Mouse (Mus musculus) hindbrain, embryonic 11.5 days (tissue): ENCODE measurements around the gene Hrasls5. TPM values are rescaled to one million over a fixed set of nuclear protein-coding genes. Genes with fewer than 3 reads are reported as not detected.

Experiments
- ATAC-seq: fragments of 200-750 bp; cut with Nextera tagmentation; 2 replicates; pipeline ENCODE4 v1.8.0; 2017; ENCODE audit warnings: mild to moderate bottlenecking, moderate TSS enrichment, moderate library complexity; ENCODE audit not compliant: low FRiP score
- DNase-seq: peaks from one replicate; pipeline ENCODE4 v3.0.0-alpha.2; 2015; ENCODE audit warnings: low spot score
- H3K27ac ChIP-seq: fragments of 300-500 bp; sonication (generic); 2 replicates; pipeline ENCODE4 v1.5.1; 2014; ENCODE audit warnings: mild to moderate bottlenecking, low read depth, low read length
- H3K27me3 ChIP-seq: fragments of 300-500 bp; sonication (generic); 2 replicates; pipeline ENCODE4 v1.6.1; 2014; ENCODE audit warnings: mild to moderate bottlenecking, low read length, moderate library complexity, mixed read lengths; ENCODE audit not compliant: control insufficient read depth, insufficient read depth
- H3K36me3 ChIP-seq: fragments of 300-500 bp; sonication (generic); 2 replicates; pipeline ENCODE4 v1.6.1; 2014; ENCODE audit warnings: mild to moderate bottlenecking, low read length, moderate library complexity, mixed read lengths; ENCODE audit not compliant: control insufficient read depth, insufficient read depth
- H3K4me1 ChIP-seq: fragments of 300-500 bp; sonication (generic); replicated peaks from 2 replicates; pipeline ENCODE4 v1.6.1; 2014; ENCODE audit warnings: low read length, mixed read lengths; ENCODE audit not compliant: control insufficient read depth, insufficient read depth
- H3K4me2 ChIP-seq: fragments of 300-500 bp; sonication (generic); replicated peaks from 2 replicates; pipeline ENCODE4 v1.6.1; 2014; ENCODE audit warnings: mild to moderate bottlenecking, low read depth, low read length
- H3K4me3 ChIP-seq: fragments of 300-500 bp; sonication (generic); 2 replicates; pipeline ENCODE4 v1.5.1; 2014; ENCODE audit warnings: low read depth, low read length
- H3K9ac ChIP-seq: fragments of 300-500 bp; sonication (generic); 2 replicates; pipeline ENCODE4 v1.6.1; 2014; ENCODE audit warnings: low read depth, low read length
- H3K9me3 ChIP-seq: fragments of 300-500 bp; sonication (generic); 2 replicates; pipeline ENCODE4 v1.6.1; 2016; ENCODE audit warnings: low read length; ENCODE audit not compliant: control insufficient read depth
- WGBS: fragments of 180-500 bp; shearing (Covaris S2); extraction: QIAGEN DNeasy Blood & Tissue Kit; methylation state at CpG from one replicate; pipeline ENCODE4 v1.1.7; 2014; 5-methylcytosine and 5-hydroxymethylcytosine counted together
- polyA plus RNA-seq: library from polyadenylated mRNA; unstranded; fragments of >200 nt; fragmentation: Nextera tagmentation; extraction: Ambion mirVana; gene quantifications from 2 replicates; pipeline ENCODE4 v1.2.1, GENCODE M21; 2014

Gene Hrasls5
- polyA plus RNA-seq, 1 experiment from 2014 or later: not detected

DNA sequence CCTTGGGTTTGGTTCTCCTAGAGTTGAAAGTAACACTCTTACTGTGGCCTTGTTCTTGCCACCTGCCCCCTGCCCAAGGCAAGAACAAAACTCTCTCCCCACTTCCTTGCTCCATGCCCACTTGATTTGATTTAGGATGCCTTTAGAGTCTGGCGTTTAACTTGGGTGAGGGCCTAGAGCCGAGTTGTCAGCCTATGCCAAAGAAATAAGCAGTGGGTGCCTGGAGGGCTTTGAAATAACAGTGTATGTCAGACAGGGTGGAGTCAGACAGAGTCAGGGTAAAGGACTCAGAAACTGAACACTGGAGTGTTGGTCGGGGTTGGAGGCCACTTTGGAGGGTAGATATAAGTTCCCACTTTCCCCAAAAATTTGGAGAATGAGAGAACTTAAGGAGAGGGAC lies 4.7 kb downstream of the Hrasls5 start:
- Histone ChIP-seq H3K36me3 (no peaks in the 10 kb centered on the region), H3K4me3 (no peak overlapping the region), H3K9ac (no peak overlapping the region), H3K4me2 (no peak overlapping the region), H3K4me1 (no peaks in the 10 kb centered on the region), H3K27me3 (peaks cover 3% of the 10 kb centered on the region; the same call in 1 of the 2 replicates), H3K9me3 (no peaks in the 10 kb centered on the region), H3K27ac (no peak overlapping the region)
- no peak for DNase-seq
- WGBS: 70% methylated on average over 3 of the region's 3 CpGs
- no peak for ATAC-seq

DNA sequence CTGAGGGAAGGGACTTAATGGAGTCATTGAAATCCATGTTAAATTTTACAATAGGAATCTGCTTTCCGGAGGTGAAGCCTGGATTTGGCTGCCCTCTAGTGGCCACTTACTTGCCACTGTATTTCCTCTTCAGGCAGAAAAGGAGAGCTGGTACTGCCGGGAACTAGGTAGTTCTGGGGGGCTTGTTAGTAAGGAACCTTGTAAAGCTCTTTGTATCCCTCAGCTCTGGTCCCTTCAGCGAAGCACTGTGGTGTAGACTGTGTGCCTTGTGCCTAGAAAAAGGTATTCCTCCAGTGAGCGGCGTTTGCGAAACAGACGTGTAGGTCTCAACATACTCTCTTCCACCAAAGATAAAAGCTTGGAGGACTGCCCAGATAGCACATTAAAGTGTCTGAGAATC lies 5.4 kb downstream of the Hrasls5 start:
- H3K9ac ChIP-seq: no peak overlapping the region
- no peak overlapping the region for H3K4me3 ChIP-seq
- no peak overlapping the region for H3K4me2 ChIP-seq
- H3K27ac ChIP-seq: no peak overlapping the region
- H3K9me3 ChIP-seq: no peaks in the 10 kb centered on the region
- H3K36me3 ChIP-seq: no peaks in the 10 kb centered on the region
- H3K27me3 ChIP-seq: no peaks in the 10 kb centered on the region; the same call in 1 of the 2 replicates
- DNase-seq (peak; percentile 83), ATAC-seq (no peak)
- H3K4me1 ChIP-seq: no peaks in the 10 kb centered on the region
- WGBS: 43% methylated on average over 7 of the region's 7 CpGs

DNA sequence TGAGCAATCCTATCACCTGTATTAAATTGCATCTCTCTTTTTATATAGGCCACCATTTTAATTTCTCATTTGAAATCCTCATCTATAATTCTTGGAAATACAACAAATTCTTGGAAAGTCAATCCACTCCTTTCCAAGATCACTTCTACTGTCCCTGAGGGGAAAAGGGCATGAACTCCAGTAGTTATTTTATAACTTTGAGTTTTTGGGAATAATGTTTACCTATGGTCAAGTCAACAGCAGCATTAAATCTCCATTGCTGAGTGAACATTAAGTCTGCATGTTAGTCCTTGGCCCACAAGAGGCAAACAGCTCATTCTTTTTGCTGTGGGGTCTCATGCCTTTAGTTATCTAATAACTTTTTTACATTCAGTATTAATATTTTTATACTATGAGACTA lies 20.7 kb downstream of the Hrasls5 start:
- ATAC-seq (no peak), DNase-seq (no peak)
- Histone ChIP-seq H3K27ac (no peak overlapping the region), H3K4me1 (no peaks in the 10 kb centered on the region), H3K9me3 (no peaks in the 10 kb centered on the region), H3K36me3 (no peaks in the 10 kb centered on the region), H3K4me3 (no peak overlapping the region), H3K27me3 (no peaks in the 10 kb centered on the region), H3K4me2 (no peak overlapping the region), H3K9ac (no peak overlapping the region)

DNA sequence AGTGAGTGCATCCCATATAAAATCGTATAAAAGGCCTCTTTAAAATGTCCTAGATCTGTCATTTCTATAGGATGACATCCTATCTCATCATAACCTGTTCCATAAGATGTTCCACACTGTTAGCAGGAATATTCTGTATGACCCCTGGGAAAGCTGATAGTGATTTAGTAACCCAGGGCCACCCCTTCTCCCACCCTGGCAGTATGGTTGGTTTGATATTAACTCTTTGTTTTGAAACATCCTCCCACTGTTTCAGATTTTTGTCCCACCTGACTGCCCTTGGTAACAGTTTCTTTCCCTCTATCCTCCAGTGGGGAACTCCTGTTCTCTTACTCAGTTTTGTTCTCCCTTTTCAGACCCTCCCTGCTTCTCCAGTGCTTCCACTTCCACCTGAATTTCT lies 21.4 kb downstream of the Hrasls5 start:
- no peaks in the 10 kb centered on the region for H3K4me1 ChIP-seq
- ATAC-seq: no peak
- no peaks in the 10 kb centered on the region for H3K27me3 ChIP-seq
- H3K9ac ChIP-seq: no peak overlapping the region
- no peak for DNase-seq
- no peak overlapping the region for H3K27ac ChIP-seq
- H3K4me3 ChIP-seq: no peak overlapping the region
- WGBS: 72% methylated on average over 1 of the region's 1 CpGs
- H3K4me2 ChIP-seq: no peak overlapping the region
- H3K36me3 ChIP-seq: no peaks in the 10 kb centered on the region
- no peaks in the 10 kb centered on the region for H3K9me3 ChIP-seq

DNA sequence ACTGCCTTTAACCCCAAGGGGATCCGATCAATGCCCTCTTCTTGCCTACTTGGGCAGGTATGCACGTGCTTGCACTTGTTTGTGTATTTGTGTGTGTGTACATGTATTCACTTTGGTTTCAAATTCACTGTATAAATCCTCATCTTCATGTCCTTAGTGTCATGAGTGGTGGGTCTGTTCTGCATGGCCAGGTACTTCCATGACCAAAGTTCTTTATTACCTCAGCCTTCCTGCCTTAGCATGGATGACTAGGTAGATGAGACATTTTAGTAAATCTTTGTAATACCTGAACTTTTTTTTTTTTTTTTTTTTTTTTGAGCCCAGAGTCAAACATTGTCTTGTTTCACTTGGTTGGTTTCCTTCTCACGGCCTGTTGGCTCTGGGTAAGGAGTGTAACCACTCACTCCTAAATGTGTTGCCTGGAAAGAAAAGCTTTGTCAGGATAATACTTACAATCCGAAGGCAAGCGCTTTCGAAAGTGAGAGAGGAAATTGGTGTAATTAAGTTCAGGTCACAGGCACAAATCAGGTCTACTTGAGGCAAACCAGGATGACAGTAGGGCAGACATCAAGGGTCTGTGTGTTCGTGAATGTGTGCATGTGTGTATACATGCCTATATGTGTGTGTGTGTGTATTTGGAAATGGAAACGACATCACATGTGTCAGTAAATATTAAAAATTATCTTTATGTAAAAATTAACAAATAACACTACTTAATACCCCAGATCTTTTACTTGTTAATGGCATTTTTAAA lies 36.7 kb downstream of the Hrasls5 start:
- no peak overlapping the region for H3K9ac ChIP-seq
- H3K4me1 ChIP-seq: no peaks in the 10 kb centered on the region
- no peak overlapping the region for H3K4me2 ChIP-seq
- WGBS: 88% methylated on average over 8 of the region's 8 CpGs
- ATAC-seq: no peak
- no peak overlapping the region for H3K27ac ChIP-seq
- H3K9me3 ChIP-seq: no peaks in the 10 kb centered on the region
- no peak overlapping the region for H3K4me3 ChIP-seq
- no peaks in the 10 kb centered on the region for H3K36me3 ChIP-seq
- no peak for DNase-seq
- H3K27me3 ChIP-seq: no peaks in the 10 kb centered on the region

DNA sequence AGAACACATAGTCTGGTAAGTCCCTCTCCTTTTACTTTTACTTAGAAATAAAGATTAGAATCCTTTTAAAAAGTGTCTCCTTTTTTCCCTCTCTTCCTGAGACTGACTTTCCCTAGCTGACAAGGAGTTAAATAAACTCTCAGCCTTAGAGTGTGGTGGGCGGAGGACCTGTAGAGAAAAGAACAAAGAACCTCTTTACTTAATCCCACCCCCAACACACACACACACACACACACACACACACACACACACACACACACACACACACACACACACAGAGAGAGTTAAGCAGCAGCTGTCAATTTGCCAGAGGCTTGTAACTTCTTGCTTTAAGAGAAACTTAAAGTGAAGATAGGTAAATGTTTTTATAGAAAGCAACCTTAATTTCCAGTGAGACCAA lies 59.7 kb downstream of the Hrasls5 start:
- H3K4me3 ChIP-seq: no peak overlapping the region
- DNase-seq (no peak), ATAC-seq (no peak)
- H3K27ac ChIP-seq: no peak overlapping the region
- H3K4me2 ChIP-seq: no peak overlapping the region
- no peaks in the 10 kb centered on the region for H3K36me3 ChIP-seq
- no peak overlapping the region for H3K9ac ChIP-seq
- 50% methylated on average over 1 of the region's 1 CpGs for WGBS
- no peaks in the 10 kb centered on the region for H3K9me3 ChIP-seq
- no peaks in the 10 kb centered on the region for H3K27me3 ChIP-seq
- H3K4me1 ChIP-seq: no peaks in the 10 kb centered on the region

DNA sequence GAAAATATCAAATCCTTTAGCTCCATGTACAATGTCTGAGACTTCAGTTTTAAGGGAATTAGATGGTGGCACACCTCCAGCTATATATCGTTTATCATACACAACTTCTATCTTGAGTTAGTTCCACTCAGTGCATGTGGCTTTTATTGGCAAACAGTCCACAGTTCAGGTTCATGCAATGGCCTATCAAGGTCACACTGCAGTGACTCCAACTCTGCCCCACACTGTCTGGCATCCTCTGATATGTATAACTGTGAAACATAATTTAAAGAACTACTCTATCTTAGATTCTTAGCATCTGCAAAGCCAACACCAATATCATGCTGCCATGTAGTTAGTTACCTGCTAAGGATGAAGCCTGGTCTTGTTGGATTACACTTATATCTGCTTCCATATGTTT lies 75.6 kb downstream of the Hrasls5 start:
- H3K9ac ChIP-seq: no peak overlapping the region
- 85% methylated on average over 1 of the region's 1 CpGs for WGBS
- H3K4me3 ChIP-seq: no peak overlapping the region
- no peak overlapping the region for H3K4me2 ChIP-seq
- ATAC-seq (no peak), DNase-seq (no peak)
- H3K4me1 ChIP-seq: no peaks in the 10 kb centered on the region
- no peaks in the 10 kb centered on the region for H3K36me3 ChIP-seq
- no peak overlapping the region for H3K27ac ChIP-seq
- H3K9me3 ChIP-seq: no peaks in the 10 kb centered on the region
- H3K27me3 ChIP-seq: no peaks in the 10 kb centered on the region

Other genes starting within 250 kb of the Hrasls5 start
- 26.1 and 34.6 TPM in 2 replicates for gene Spindoc, start 229.5 kb upstream of the Hrasls5 start, polyA plus RNA-seq
- gene 2700081O15Rik, start 194.9 kb upstream of the Hrasls5 start, polyA plus RNA-seq: 14.5 and 17.7 TPM in 2 replicates
- gene Rtn3, start 129.3 kb upstream of the Hrasls5 start, polyA plus RNA-seq: 300 and 304 TPM in 2 replicates
- 8.4 and 9.4 TPM in 2 replicates for gene Atl3, start 118.5 kb upstream of the Hrasls5 start, polyA plus RNA-seq
- gene Pla2g16, start 55.1 kb upstream of the Hrasls5 start, polyA plus RNA-seq: 2.7 and 4.4 TPM in 2 replicates
- gene Lgals12, start 5.3 kb upstream of the Hrasls5 start, polyA plus RNA-seq: 0.10 and 0.26 TPM in 2 replicates
- gene Slc22a19, start 98.8 kb downstream of the Hrasls5 start, polyA plus RNA-seq: 0.11 TPM in 1 of 2 replicates, not detected in the other
- gene Slc22a26, start 190.1 kb downstream of the Hrasls5 start, polyA plus RNA-seq: not detected in 2 replicates